Mouse (Mus musculus) CH12.LX (cell line): Measurements from ENCODE around the gene Slc22a22.

Experiments
- HCFC1 ChIP-seq: IDR thresholded peaks from 2 replicates; pipeline ENCODE4 v1.6.1; 2012; ENCODE audit warnings: low read depth, mild to moderate bottlenecking, inconsistent platforms, low read length, improper control_type of control experiment
- MAFK ChIP-seq: IDR thresholded peaks from 2 replicates; pipeline ENCODE4 v1.6.1; 2011; ENCODE audit warnings: low read length, improper control_type of control experiment; ENCODE audit not compliant: insufficient replicate concordance
- MEF2A ChIP-seq: IDR thresholded peaks from 2 replicates; pipeline ENCODE4 v1.6.1; 2014; ENCODE audit warnings: low read depth, mild to moderate bottlenecking, inconsistent platforms, low read length, improper control_type of control experiment, borderline replicate concordance
- POLR2A ChIP-seq: IDR thresholded peaks from 2 replicates; pipeline ENCODE4 v1.6.1; 2011; ENCODE audit warnings: low read depth, mild to moderate bottlenecking, improper control_type of control experiment, low read length
- RAD21 ChIP-seq: IDR thresholded peaks from 2 replicates; pipeline ENCODE4 v1.6.1; 2011; ENCODE audit warnings: low read depth, mild to moderate bottlenecking, low read length, improper control_type of control experiment, moderate library complexity
- ZKSCAN1 ChIP-seq: IDR thresholded peaks from 2 replicates; pipeline ENCODE4 v1.6.1; 2012; ENCODE audit warnings: low read depth, inconsistent platforms, low read length, improper control_type of control experiment, borderline replicate concordance

DNA sequence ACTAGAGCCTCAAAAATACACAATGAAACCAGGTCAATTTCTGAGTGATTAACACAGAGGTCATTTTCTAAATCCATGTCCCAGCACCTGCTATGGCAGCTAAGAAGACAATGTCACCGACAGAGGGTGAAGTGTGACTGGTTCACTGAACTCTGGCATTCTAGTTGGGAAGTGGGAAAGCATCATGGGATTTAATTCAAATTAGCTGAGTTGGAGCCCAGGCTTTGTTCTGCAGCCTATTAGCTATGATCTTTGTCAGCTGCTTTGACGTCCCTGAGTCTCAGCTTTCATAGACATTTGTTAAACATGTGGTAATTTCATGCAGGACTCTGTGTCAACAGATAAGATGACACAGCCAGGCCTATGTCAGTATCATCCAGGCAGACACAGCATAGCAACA, 5.1 kb upstream of the Slc22a22 start:
- TF ChIP-seq MAFK (no peak), POLR2A (no peak), ZKSCAN1 (no peak), HCFC1 (no peak), MEF2A (no peak), RAD21 (no peak)
